Mouse (Mus musculus) midbrain, embryonic 15.5 days (tissue): Measurements from ENCODE around the gene Dlk1. TPM values are rescaled to one million over a fixed set of nuclear protein-coding genes. Genes with fewer than 3 reads are reported as not detected.

Experiments
- ATAC-seq: fragments of 200-750 bp; cut with Nextera tagmentation; replicated peaks from 2 replicates; pipeline ENCODE4 v1.8.0; 2017; ENCODE audit warnings: moderate TSS enrichment
- H3K27ac ChIP-seq: fragments of 300-500 bp; sonication (generic); 2 replicates; pipeline ENCODE4 v1.5.1; 2015; ENCODE audit warnings: mild to moderate bottlenecking, inconsistent platforms
- H3K27me3 ChIP-seq: fragments of 300-500 bp; sonication (generic); replicated peaks from 2 replicates; pipeline ENCODE4 v1.6.1; 2015; ENCODE audit warnings: inconsistent platforms
- H3K36me3 ChIP-seq: fragments of 300-500 bp; sonication (generic); replicated peaks from 2 replicates; pipeline ENCODE4 v1.6.1; 2015; ENCODE audit warnings: inconsistent platforms
- H3K4me1 ChIP-seq: fragments of 300-500 bp; sonication (generic); 2 replicates; pipeline ENCODE4 v1.6.1; 2015; ENCODE audit warnings: inconsistent platforms
- H3K4me2 ChIP-seq: fragments of 300-500 bp; sonication (generic); 2 replicates; pipeline ENCODE4 v1.6.1; 2015; ENCODE audit warnings: inconsistent platforms, mild to moderate bottlenecking, moderate library complexity
- H3K4me3 ChIP-seq: fragments of 300-500 bp; sonication (generic); 2 replicates; pipeline ENCODE4 v1.5.1; 2015; ENCODE audit warnings: mild to moderate bottlenecking, inconsistent platforms
- H3K9ac ChIP-seq: fragments of 300-500 bp; sonication (generic); 2 replicates; pipeline ENCODE4 v1.6.1; 2015; ENCODE audit warnings: mild to moderate bottlenecking, inconsistent platforms
- H3K9me3 ChIP-seq: fragments of 300-500 bp; sonication (generic); 2 replicates; pipeline ENCODE4 v1.6.1; 2016; ENCODE audit warnings: inconsistent platforms
- WGBS: fragments of 180-500 bp; shearing (Covaris S2); methylation state at CpG from one replicate; pipeline ENCODE4 v1.1.7; 2015; ENCODE audit warnings: mixed read lengths; 5-methylcytosine and 5-hydroxymethylcytosine counted together
- polyA plus RNA-seq: library from polyadenylated mRNA; unstranded; fragments of >200 nt; fragmentation: Nextera tagmentation; extraction: Ambion mirVana; gene quantifications from 2 replicates; pipeline ENCODE4 v1.2.1, GENCODE M21; 2015

Dlk1 gene
- 70.6 and 76.0 TPM in 2 replicates for polyA plus RNA-seq

DNA sequence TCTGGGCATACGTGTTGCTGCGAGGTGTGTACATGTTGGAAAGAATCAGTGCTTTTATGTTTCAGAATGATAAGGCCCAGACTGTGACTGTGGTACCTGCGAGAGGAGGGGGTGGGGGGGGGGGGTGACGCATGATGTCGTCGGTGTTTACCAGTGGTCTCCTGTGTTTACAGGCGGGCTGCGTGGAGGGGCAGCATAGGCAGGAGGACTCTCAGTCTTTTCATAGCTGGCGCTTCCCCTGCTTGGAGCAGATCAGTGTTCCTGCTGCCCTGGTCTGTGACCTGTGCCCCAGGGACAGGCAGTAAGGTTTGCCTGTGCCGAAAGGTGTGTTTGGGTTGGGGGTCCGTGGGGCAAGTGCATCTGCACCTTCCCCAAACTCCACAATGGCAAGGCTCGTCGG lies at the start of gene Dlk1:
TSS of gene Dlk1 (plus strand) at position 232 of the 400 bp plus-strand sequence.
- 5% methylated on average over 13 of the region's 13 CpGs for WGBS
- Histone ChIP-seq H3K4me2 (peak within 1 kb of the TSS; percentile 84), H3K4me1 (peaks cover 41% of the 10 kb centered on the region), H3K9ac (peak within 1 kb of the TSS; percentile 30; the same call in 1 of the 2 replicates), H3K9me3 (no peaks in the 10 kb centered on the region), H3K36me3 (no peaks in the 10 kb centered on the region), H3K4me3 (peak within 1 kb of the TSS; percentile 45), H3K27me3 (peaks cover 64% of the 10 kb centered on the region), H3K27ac (0 out of 2 replicates have a peak within 1 kb of the TSS, but pooled peaks have one; percentile 3)
- no peak for ATAC-seq

GRCm38 (mm10) chr12:109402943-109403342 lies 49.7 kb upstream of the Dlk1 start:
- Histone ChIP-seq H3K9ac (no peak overlapping the region), H3K4me2 (no peak overlapping the region), H3K36me3 (no peaks in the 10 kb centered on the region), H3K9me3 (no peaks in the 10 kb centered on the region), H3K4me1 (peaks cover 19% of the 10 kb centered on the region), H3K4me3 (no peak overlapping the region), H3K27ac (no peak overlapping the region), H3K27me3 (no peaks in the 10 kb centered on the region)
- 55% methylated on average over 5 of the region's 5 CpGs for WGBS
- no peak for ATAC-seq

- H3K4me1 ChIP-seq, result peaks cover 19% of the 10 kb centered on the region
- no peaks in the 10 kb centered on the region for H3K9me3 ChIP-seq
- no peak overlapping the region for H3K4me2 ChIP-seq
- 84% methylated on average over 9 of the region's 9 CpGs for WGBS
- H3K4me3 ChIP-seq, result no peak overlapping the region
- ATAC-seq, result no peak
- no peak overlapping the region for H3K27ac ChIP-seq
- no peaks in the 10 kb centered on the region for H3K27me3 ChIP-seq
- no peak overlapping the region for H3K9ac ChIP-seq
- no peaks in the 10 kb centered on the region for H3K36me3 ChIP-seq
Observed at GRCm38 (mm10) chr12:109403752-109404151, 48.9 kb upstream of the Dlk1 start.

DNA sequence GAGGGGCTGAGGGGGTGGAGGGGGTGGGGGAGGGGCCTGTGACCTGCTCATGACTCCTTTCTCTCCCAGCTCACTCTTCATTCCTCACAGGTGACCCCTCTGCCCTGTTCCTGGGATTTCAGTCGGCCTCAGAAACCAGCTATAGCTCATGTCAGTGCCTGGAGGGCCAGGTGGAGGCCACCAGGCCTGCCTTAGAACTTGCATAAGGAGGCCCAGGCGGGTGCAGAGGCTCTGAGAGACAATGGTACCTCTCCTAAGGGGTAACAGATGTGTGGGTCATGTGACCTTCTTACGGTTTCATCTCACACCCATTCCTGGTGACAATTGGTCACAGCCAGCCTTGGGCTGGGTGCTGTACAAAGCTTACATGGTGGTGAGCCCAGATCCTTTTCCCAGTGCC lies 46.6 kb upstream of the Dlk1 start:
- Histone ChIP-seq H3K27me3 (no peaks in the 10 kb centered on the region), H3K4me3 (no peak overlapping the region), H3K4me1 (peaks cover 21% of the 10 kb centered on the region), H3K9ac (no peak overlapping the region), H3K4me2 (no peak overlapping the region), H3K36me3 (no peaks in the 10 kb centered on the region), H3K27ac (no peak overlapping the region), H3K9me3 (no peaks in the 10 kb centered on the region)
- WGBS, result 50% methylated on average over 3 of the region's 3 CpGs
- no peak for ATAC-seq

- no peak overlapping the region for H3K27ac ChIP-seq
- peaks cover 34% of the 10 kb centered on the region for H3K4me1 ChIP-seq
- no peaks in the 10 kb centered on the region for H3K9me3 ChIP-seq
- ATAC-seq, result no peak
- 25% methylated on average over 11 of the region's 11 CpGs for WGBS
- H3K27me3 ChIP-seq, result no peaks in the 10 kb centered on the region
- H3K4me2 ChIP-seq, result no peak overlapping the region
- no peak overlapping the region for H3K9ac ChIP-seq
- H3K4me3 ChIP-seq, result no peak overlapping the region
- H3K36me3 ChIP-seq, result no peaks in the 10 kb centered on the region
Observed at GRCm38 (mm10) chr12:109410723-109411122, 41.9 kb upstream of the Dlk1 start.

GRCm38 (mm10) chr12:109411172-109412070 lies 41.2 kb upstream of the Dlk1 start:
- WGBS, result 42% methylated on average over 9 of the region's 9 CpGs
- Histone ChIP-seq H3K4me1 (peaks cover 34% of the 10 kb centered on the region), H3K27me3 (no peaks in the 10 kb centered on the region), H3K9me3 (no peaks in the 10 kb centered on the region), H3K27ac (peak overlapping the region; percentile 39), H3K9ac (no peak overlapping the region), H3K36me3 (no peaks in the 10 kb centered on the region), H3K4me3 (no peak overlapping the region), H3K4me2 (no peak overlapping the region)
- peak; percentile 62 for ATAC-seq

DNA sequence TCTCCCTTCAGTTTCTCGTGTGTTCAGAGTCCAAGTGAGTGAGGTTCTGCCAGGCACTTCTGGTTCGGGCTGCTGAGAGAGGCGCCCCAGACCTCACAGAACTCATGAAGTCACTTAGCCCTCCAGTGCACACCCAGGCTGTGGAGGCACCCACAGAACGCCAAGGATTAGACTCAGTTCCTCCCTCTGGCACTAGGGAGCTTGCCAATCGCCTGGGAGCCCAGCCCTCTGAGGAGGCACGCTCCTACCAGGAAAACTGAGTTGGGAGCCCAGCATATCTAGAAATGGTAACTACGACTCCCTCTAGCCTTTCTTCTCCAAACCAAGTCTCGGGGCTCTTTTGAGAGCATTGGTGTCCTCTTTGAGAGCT lies 40.6 kb upstream of the Dlk1 start:
- Histone ChIP-seq H3K27ac (peak overlapping the region; percentile 39; the same call in 1 of the 2 replicates), H3K4me1 (peaks cover 34% of the 10 kb centered on the region), H3K27me3 (no peaks in the 10 kb centered on the region), H3K4me3 (no peak overlapping the region), H3K4me2 (no peak overlapping the region), H3K9ac (no peak overlapping the region), H3K36me3 (no peaks in the 10 kb centered on the region), H3K9me3 (no peaks in the 10 kb centered on the region)
- 75% methylated on average over 8 of the region's 8 CpGs for WGBS
- ATAC-seq, result no peak

GRCm38 (mm10) chr12:109412675-109413074 lies 39.9 kb upstream of the Dlk1 start:
- H3K9me3 ChIP-seq, result no peaks in the 10 kb centered on the region
- no peaks in the 10 kb centered on the region for H3K27me3 ChIP-seq
- WGBS, result 65% methylated on average over 5 of the region's 5 CpGs
- H3K4me3 ChIP-seq, result no peak overlapping the region
- H3K4me2 ChIP-seq, result no peak overlapping the region
- H3K27ac ChIP-seq, result no peak overlapping the region
- no peak overlapping the region for H3K9ac ChIP-seq
- ATAC-seq, result no peak
- H3K4me1 ChIP-seq, result peaks cover 40% of the 10 kb centered on the region
- no peaks in the 10 kb centered on the region for H3K36me3 ChIP-seq

DNA sequence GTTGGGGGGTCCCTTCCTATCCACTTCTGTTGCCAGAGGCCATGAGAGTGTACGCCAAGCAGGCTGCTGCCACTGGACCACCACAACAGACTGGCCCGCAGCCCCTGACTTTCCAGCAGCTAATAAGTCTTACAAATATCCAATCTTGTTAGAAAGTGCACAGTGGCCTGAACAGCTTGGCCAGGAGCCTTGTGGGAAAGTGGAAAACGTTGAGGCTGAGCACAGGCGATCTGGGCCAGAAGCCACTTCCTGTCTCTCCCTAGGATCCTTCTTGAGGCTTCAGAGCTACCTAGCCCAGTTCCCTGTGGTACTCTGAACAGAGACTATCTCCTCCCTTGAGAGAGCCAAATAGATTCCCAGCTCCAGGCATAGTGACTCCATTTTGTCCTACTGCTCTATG lies 39.3 kb upstream of the Dlk1 start:
- no peak overlapping the region for H3K27ac ChIP-seq
- 83% methylated on average over 4 of the region's 4 CpGs for WGBS

GRCm38 (mm10) chr12:109416681-109417080 lies 35.9 kb upstream of the Dlk1 start:
- WGBS, result 81% methylated on average over 5 of the region's 5 CpGs
- Histone ChIP-seq H3K9ac (no peak overlapping the region), H3K27me3 (no peaks in the 10 kb centered on the region), H3K9me3 (no peaks in the 10 kb centered on the region), H3K4me3 (no peak overlapping the region), H3K4me2 (no peak overlapping the region), H3K36me3 (no peaks in the 10 kb centered on the region), H3K4me1 (peaks cover 18% of the 10 kb centered on the region), H3K27ac (no peak overlapping the region)
- no peak for ATAC-seq

More for the DNA sequence above, 39.3 kb upstream of the Dlk1 start:
- Histone ChIP-seq H3K4me2 (no peak overlapping the region), H3K9me3 (no peaks in the 10 kb centered on the region), H3K27me3 (no peaks in the 10 kb centered on the region), H3K9ac (no peak overlapping the region), H3K4me1 (peaks cover 43% of the 10 kb centered on the region), H3K36me3 (no peaks in the 10 kb centered on the region), H3K4me3 (no peak overlapping the region)
- no peak for ATAC-seq

DNA sequence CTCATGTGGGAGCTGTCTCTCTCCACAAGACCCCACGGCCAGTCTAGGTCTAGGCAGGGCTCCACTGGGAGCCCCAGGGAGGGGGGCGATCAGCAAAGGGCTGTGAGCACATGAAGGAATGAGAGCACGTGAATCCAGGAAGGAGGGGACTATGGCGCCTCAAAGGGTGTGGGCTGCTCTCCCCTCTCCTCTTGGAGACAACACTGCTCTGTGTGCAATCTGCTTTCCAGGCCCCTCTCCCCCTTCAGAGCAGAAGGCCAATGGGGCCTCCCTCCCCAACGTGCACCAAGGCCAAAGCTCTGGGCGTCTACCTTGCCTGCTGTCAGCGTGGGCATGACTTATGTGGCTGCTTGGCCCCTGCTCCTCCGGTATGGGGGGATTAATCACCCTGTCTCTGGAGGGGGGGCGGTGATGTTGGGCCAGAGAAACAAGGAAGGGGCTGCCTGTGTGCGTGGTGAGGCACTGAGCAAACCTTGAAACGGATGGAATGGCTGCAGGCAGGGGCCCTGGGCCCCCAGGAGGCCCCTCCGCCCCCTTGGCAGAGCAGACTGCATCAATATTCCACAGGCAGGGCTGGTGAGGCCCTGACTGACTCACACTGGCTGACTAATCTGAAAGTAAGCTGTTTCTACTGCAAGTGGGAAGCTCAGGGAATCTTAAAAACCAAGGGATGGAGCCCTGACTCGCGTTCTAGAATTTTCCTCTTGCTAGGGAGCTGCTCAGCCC lies 35.0 kb upstream of the Dlk1 start:
- H3K4me2 ChIP-seq, result no peak overlapping the region
- no peak overlapping the region for H3K9ac ChIP-seq
- 43% methylated on average over 14 of the region's 14 CpGs for WGBS
- H3K9me3 ChIP-seq, result no peaks in the 10 kb centered on the region
- H3K36me3 ChIP-seq, result no peaks in the 10 kb centered on the region
- peak; percentile 60; the same call in 1 of the 2 replicates for ATAC-seq
- H3K4me3 ChIP-seq, result no peak overlapping the region
- peaks cover 10% of the 10 kb centered on the region; the same call in 1 of the 2 replicates for H3K4me1 ChIP-seq
- H3K27me3 ChIP-seq, result no peaks in the 10 kb centered on the region
- no peak overlapping the region for H3K27ac ChIP-seq

- 73% methylated on average over 12 of the region's 12 CpGs for WGBS
Observed at GRCm38 (mm10) chr12:109420006-109420405, 32.6 kb upstream of the Dlk1 start.

More at GRCm38 (mm10) chr12:109420006-109420405, 32.6 kb upstream of the Dlk1 start:
- Histone ChIP-seq H3K27me3 (0 out of 2 replicates have a peak, but pooled peaks cover 3% of the 10 kb centered on the region), H3K4me3 (no peak overlapping the region), H3K36me3 (no peaks in the 10 kb centered on the region), H3K9ac (no peak overlapping the region), H3K4me2 (no peak overlapping the region), H3K9me3 (no peaks in the 10 kb centered on the region), H3K27ac (no peak overlapping the region), H3K4me1 (peaks cover 16% of the 10 kb centered on the region)
- ATAC-seq, result no peak
